Mouse (Mus musculus): ENCODE measurements at regions not wholly inside any gene's neighbourhood (a gene's known extent, or its start where the extent isn't known, plus 50 kb on each side); places are given as distances from the start of the nearest gene placed in this dataset.

DNA sequence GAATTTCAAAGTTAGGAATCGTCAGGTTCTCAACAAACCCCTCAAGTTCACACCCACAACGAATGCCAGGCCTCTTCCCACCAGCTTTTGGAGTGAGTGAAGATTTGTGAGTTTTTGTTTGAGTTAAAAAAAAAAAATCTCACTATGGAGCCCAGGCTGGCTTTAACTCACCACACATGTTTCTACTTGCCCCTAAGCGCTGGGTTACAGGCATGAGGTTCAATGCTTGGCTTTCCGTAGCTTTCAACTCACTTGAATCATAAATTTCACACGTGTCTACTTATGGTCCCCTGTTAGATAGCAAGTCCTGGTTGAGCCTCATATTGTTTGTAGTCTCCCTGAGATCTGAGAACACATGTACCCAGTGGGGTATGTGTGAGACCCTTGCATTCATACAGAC is 122.8 kb upstream of the Efna5 start:
- H3K4me2 ChIP-seq (ENCODE audit: low read depth) = no peak overlapping the region
- no peak overlapping the region for H3K27ac ChIP-seq (ENCODE audit: low read depth, low read length)
- no peaks in the 10 kb centered on the region for H3K36me3 ChIP-seq (ENCODE audit: insufficient read depth)
- H3K27me3 ChIP-seq (ENCODE audit: insufficient read depth, low read length) = no peaks in the 10 kb centered on the region
- DNase-seq (no peak), ATAC-seq (no peak)
- no peak overlapping the region for H3K9ac ChIP-seq
- H3K4me1 ChIP-seq (ENCODE audit: insufficient read depth) = no peaks in the 10 kb centered on the region
- 86% methylated on average over 5 of the region's 5 CpGs for WGBS
- H3K4me3 ChIP-seq (ENCODE audit: low read depth, low read length) = no peak overlapping the region
- no peaks in the 10 kb centered on the region for H3K9me3 ChIP-seq (ENCODE audit: low read length)
- no peak for TF ChIP-seq CTCF (IDR thresholded peaks at IDR 0.05; ENCODE audit: low read depth)

DNA sequence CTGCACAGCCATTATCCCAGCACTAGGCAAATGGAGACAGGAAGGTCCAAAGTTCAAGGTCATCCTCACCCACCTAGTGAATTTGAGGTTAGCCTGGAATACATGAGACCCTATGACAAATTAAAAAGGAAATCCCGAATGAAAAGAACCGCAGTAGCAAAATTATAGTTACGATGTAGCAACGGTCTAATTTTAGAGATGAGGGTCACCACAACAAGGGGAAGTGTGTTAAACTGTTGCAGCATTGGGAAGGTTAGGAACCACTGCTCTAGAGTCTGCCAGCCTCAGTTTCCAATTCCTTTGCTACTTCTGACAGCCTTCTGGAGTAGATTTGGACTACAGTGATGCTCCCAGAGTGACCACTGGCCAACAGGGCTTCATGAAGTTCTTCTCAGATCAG is 121.6 kb upstream of the Efna5 start:
- Histone ChIP-seq H3K36me3 (ENCODE audit: insufficient read depth) (no peaks in the 10 kb centered on the region), H3K27me3 (ENCODE audit: insufficient read depth, low read length) (no peaks in the 10 kb centered on the region), H3K27ac (ENCODE audit: low read depth, low read length) (no peak overlapping the region), H3K4me2 (ENCODE audit: low read depth) (no peak overlapping the region), H3K9ac (no peak overlapping the region), H3K9me3 (ENCODE audit: low read length) (no peaks in the 10 kb centered on the region), H3K4me3 (ENCODE audit: low read depth, low read length) (no peak overlapping the region), H3K4me1 (ENCODE audit: insufficient read depth) (no peaks in the 10 kb centered on the region)
- 97% methylated on average over 4 of the region's 4 CpGs for WGBS
- TF ChIP-seq CTCF (IDR thresholded peaks at IDR 0.05; ENCODE audit: low read depth) = no peak
- DNase-seq = no peak
- ATAC-seq = no peak

DNA sequence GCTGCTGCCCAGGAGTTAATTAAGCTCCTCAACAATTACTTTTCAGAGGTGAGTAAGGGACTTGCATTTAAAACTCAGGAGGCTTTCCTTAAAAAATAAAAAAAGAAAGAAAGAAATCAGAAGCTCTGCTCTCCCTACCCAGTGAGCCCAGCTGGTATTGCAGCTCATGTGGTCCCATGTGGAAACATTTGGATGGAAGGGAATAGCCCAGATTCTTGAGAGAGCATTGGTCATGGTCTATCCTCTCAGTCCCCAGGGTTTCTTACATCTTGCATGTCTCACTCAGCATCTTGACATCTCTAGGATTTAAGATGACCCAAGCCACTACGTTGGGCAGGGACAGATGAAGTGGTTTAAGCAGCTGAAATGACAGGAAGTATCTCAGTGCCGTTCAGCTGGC is 120.8 kb upstream of the Efna5 start:
- DNase-seq (no peak), ATAC-seq (no peak)
- Histone ChIP-seq H3K4me2 (ENCODE audit: low read depth) (no peak overlapping the region), H3K9ac (no peak overlapping the region), H3K27ac (ENCODE audit: low read depth, low read length) (no peak overlapping the region), H3K9me3 (ENCODE audit: low read length) (no peaks in the 10 kb centered on the region), H3K4me1 (ENCODE audit: insufficient read depth) (no peaks in the 10 kb centered on the region), H3K27me3 (ENCODE audit: insufficient read depth, low read length) (no peaks in the 10 kb centered on the region), H3K36me3 (ENCODE audit: insufficient read depth) (no peaks in the 10 kb centered on the region), H3K4me3 (ENCODE audit: low read depth, low read length) (no peak overlapping the region)
- WGBS = 79% methylated on average over 2 of the region's 2 CpGs
- TF ChIP-seq CTCF (IDR thresholded peaks at IDR 0.05; ENCODE audit: low read depth) = no peak

DNA sequence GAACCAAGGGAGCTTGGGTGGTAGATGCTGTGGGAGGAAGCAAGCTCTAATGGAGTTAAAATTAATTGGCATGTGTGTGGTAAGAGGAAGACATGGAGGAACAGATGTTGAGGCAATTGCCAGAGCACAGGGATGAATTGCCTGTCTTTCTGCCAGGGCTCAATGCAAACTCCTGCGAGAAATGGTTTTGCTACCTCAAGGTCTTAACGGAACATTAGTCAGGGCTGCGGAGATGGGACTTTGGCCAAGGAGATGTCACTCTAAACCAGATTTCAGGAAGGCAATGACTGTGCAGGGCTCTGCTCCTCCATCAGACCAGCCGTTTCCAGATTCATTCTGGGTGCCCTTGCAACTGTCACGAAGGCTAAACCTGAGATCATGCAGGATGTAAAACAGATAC is 116.6 kb upstream of the Efna5 start:
- no peak for TF ChIP-seq CTCF (IDR thresholded peaks at IDR 0.05; ENCODE audit: low read depth)
- ATAC-seq (no peak), DNase-seq (no peak)
- H3K9ac ChIP-seq = no peak overlapping the region
- no peak overlapping the region for H3K27ac ChIP-seq (ENCODE audit: low read depth, low read length)
- H3K4me3 ChIP-seq (ENCODE audit: low read depth, low read length) = no peak overlapping the region
- 68% methylated on average over 5 of the region's 5 CpGs for WGBS
- no peak overlapping the region for H3K4me2 ChIP-seq (ENCODE audit: low read depth)
- H3K36me3 ChIP-seq (ENCODE audit: insufficient read depth) = no peaks in the 10 kb centered on the region
- H3K9me3 ChIP-seq (ENCODE audit: low read length) = no peaks in the 10 kb centered on the region
- H3K27me3 ChIP-seq (ENCODE audit: insufficient read depth, low read length) = no peaks in the 10 kb centered on the region
- H3K4me1 ChIP-seq (ENCODE audit: insufficient read depth) = no peaks in the 10 kb centered on the region

DNA sequence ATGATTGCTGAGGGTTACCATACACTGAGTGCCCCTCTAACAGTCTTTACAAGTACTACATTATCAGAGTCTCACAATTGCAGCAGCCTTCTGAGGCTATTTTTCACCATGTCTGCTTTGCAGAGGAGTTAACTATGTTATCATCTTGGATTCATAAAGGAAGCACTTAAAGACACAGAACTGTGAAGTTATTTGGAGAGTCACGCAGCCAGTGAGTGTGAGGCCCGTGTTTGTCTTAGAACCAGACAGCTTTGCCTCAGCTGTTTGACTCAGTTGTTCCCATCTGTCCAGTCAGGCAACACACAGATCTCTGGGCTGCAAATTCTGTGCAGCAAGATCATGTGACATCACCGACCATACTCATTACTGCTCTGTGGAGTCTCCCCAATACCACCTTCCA is 114.2 kb upstream of the Efna5 start:
- H3K4me3 ChIP-seq (ENCODE audit: low read depth, low read length) = no peak overlapping the region
- no peak for ATAC-seq
- H3K9ac ChIP-seq = no peak overlapping the region
- no peak overlapping the region for H3K4me2 ChIP-seq (ENCODE audit: low read depth)
- no peak for TF ChIP-seq CTCF (IDR thresholded peaks at IDR 0.05; ENCODE audit: low read depth)
- no peak overlapping the region for H3K27ac ChIP-seq (ENCODE audit: low read depth, low read length)
- H3K36me3 ChIP-seq (ENCODE audit: insufficient read depth) = no peaks in the 10 kb centered on the region
- no peaks in the 10 kb centered on the region for H3K4me1 ChIP-seq (ENCODE audit: insufficient read depth)
- WGBS = 82% methylated on average over 3 of the region's 3 CpGs
- H3K27me3 ChIP-seq (ENCODE audit: insufficient read depth, low read length) = no peaks in the 10 kb centered on the region
- DNase-seq = no peak
- no peaks in the 10 kb centered on the region for H3K9me3 ChIP-seq (ENCODE audit: low read length)

DNA sequence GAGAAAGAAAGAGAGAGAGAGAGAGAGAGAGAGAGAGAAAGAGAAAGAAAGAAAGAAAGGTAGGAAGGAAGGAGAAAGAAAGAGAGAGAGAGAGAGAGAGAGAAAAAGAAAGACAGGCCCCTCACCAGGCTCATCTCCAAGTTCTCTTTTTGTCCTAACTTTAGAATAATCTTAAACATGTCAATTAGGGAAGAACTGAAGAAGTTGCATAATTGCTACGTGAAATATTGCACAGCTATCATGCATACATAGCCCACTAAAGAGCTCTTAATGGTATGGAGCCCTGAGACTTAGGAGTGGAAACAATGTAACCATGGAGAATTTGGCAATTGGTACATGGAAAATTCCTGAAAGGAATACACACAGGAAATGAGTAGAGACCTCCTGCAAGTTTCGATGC is 111.9 kb upstream of the Efna5 start:
- H3K4me3 ChIP-seq (ENCODE audit: low read depth, low read length) = no peak overlapping the region
- 88% methylated on average over 2 of the region's 2 CpGs for WGBS

DNA sequence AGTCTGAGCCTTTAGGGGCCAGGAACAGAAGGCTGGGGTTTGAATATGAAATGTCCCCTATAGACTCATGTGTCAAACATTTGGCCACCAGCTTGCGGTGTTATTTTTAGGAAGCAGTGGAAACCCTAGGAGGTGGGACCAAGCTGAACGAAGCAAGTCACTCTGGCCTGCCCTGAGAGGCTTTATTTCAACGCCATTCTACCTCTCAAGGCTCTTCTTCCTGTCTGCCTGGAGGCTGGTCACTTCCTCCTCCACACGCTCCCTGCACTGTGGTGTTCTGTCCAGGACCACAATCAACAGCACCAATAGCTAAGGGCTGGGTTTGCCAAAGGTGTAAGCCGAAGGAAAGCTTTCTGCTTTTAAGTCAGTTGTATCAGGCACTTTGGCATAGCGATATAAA is 105.2 kb upstream of the Efna5 start:
- Histone ChIP-seq H3K9ac (no peak overlapping the region), H3K4me2 (ENCODE audit: low read depth) (no peak overlapping the region), H3K9me3 (ENCODE audit: low read length) (no peaks in the 10 kb centered on the region), H3K4me1 (ENCODE audit: insufficient read depth) (no peaks in the 10 kb centered on the region), H3K4me3 (ENCODE audit: low read depth, low read length) (no peak overlapping the region), H3K27ac (ENCODE audit: low read depth, low read length) (no peak overlapping the region), H3K36me3 (ENCODE audit: insufficient read depth) (no peaks in the 10 kb centered on the region), H3K27me3 (ENCODE audit: insufficient read depth, low read length) (no peaks in the 10 kb centered on the region)
- DNase-seq = no peak
- TF ChIP-seq CTCF (IDR thresholded peaks at IDR 0.05; ENCODE audit: low read depth) = no peak
- no peak for ATAC-seq
- 87% methylated on average over 6 of the region's 6 CpGs for WGBS

More for the DNA sequence above, 111.9 kb upstream of the Efna5 start:
- Histone ChIP-seq H3K4me2 (ENCODE audit: low read depth) (no peak overlapping the region), H3K27ac (ENCODE audit: low read depth, low read length) (no peak overlapping the region), H3K9ac (no peak overlapping the region), H3K9me3 (ENCODE audit: low read length) (no peaks in the 10 kb centered on the region), H3K36me3 (ENCODE audit: insufficient read depth) (no peaks in the 10 kb centered on the region), H3K27me3 (ENCODE audit: insufficient read depth, low read length) (no peaks in the 10 kb centered on the region), H3K4me1 (ENCODE audit: insufficient read depth) (no peaks in the 10 kb centered on the region)
- ATAC-seq (no peak), DNase-seq (no peak)
- TF ChIP-seq CTCF (IDR thresholded peaks at IDR 0.05; ENCODE audit: low read depth) = no peak

DNA sequence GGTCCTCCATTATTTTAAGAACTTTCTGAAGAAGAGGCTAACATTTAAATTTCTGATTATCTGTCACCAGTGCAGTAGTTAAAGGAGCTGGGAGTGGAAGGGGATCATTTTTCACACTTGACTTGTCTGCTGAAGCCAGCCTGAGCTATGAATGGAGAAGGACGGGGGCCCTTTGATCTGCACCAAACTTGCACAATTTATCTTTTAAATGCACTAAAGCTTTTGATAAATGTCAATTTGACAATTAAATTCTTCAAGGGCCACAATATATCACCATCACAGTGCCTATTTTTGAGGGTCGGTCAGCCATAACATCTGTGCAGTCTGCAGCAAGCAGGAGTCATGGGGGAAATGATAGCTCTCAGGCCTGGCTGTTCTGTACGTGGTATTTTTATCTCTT is 99.2 kb upstream of the Efna5 start:
- no peak for DNase-seq

More for the DNA sequence above, 99.2 kb upstream of the Efna5 start:
- H3K4me2 ChIP-seq (ENCODE audit: low read depth) = no peak overlapping the region
- no peak for TF ChIP-seq CTCF (IDR thresholded peaks at IDR 0.05; ENCODE audit: low read depth)
- no peak for ATAC-seq
- H3K4me1 ChIP-seq (ENCODE audit: insufficient read depth) = no peaks in the 10 kb centered on the region
- WGBS = 24% methylated on average over 3 of the region's 3 CpGs
- no peak overlapping the region for H3K9ac ChIP-seq
- no peak overlapping the region for H3K4me3 ChIP-seq (ENCODE audit: low read depth, low read length)
- no peaks in the 10 kb centered on the region for H3K36me3 ChIP-seq (ENCODE audit: insufficient read depth)
- no peaks in the 10 kb centered on the region for H3K27me3 ChIP-seq (ENCODE audit: insufficient read depth, low read length)
- H3K27ac ChIP-seq (ENCODE audit: low read depth, low read length) = no peak overlapping the region
- H3K9me3 ChIP-seq (ENCODE audit: low read length) = no peaks in the 10 kb centered on the region

Measured in forebrain, postnatal 0 days (tissue).